Mouse (Mus musculus) thymus, postnatal 0 days (tissue): ENCODE data around the gene Nop16. TPM values are rescaled to one million over a fixed set of nuclear protein-coding genes. Genes with fewer than 3 reads are reported as not detected.

Source experiments
- DNase-seq: peaks from one replicate; pipeline ENCODE4 v3.0.0-alpha.2; 2015; ENCODE audit warnings: low spot score
- microRNA-seq: library from miRNA; unstranded; fragments of <30 nt; microRNA quantifications from one replicate; pipeline ENCODE4, GENCODE M21; 2016; ENCODE audit warnings: borderline number of aligned reads
- polyA plus RNA-seq: library from polyadenylated mRNA; unstranded; fragments of >200 nt; fragmentation: Nextera tagmentation; extraction: Ambion mirVana; gene quantifications from 2 replicates; pipeline ENCODE4 v1.2.1, GENCODE M21; 2015

The Nop16 gene
- polyA plus RNA-seq, 1 experiment from 2014 or later: 64.8 TPM

DNA sequence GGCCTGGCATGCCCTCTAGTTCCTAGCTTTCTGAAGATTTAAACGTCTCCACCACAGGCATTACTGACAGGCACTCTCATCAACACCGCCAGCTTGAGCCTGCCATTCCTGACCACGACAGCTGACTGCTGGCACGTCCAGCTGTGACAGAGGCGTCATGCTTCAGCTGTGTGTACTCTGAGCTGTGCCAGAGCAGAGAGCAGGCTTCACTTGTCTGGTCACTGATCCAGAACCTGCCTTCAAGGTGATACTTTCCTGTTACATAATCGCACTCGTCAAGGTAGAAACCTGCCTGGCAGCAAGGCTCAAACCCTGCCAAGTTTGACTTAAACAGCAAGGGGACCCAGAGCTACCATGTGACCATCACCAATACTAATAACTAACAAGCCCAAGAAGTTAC lies 27.3 kb downstream of the Nop16 start:
- DNase-seq: no peak

- DNase-seq: no peak
Observed at GRCm38 (mm10) chr13:54560608-54561007, 29.3 kb downstream of the Nop16 start.

GRCm38 (mm10) chr13:54559656-54560055 lies 30.2 kb downstream of the Nop16 start:
- no peak for DNase-seq

- DNase-seq: no peak
Observed at GRCm38 (mm10) chr13:54557652-54558051, 32.2 kb downstream of the Nop16 start.

DNA sequence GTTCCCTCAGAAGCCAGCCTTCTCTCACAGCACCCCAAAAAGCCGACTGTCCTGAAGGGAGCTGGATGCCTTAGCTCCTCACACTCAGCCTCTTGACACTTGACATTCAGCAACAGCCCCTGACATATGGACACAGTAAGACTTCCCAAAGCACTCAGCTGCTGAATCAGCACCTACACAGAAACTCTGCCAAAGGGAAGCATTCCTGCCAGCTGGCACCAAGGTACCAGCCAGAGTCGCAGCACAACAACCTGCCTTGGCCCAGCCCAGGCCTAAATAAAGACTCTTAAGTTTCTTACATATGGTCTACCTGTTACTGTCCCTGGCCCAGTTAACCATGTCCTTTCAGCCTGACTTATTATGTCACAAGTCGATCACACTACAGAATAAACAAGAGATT lies 33.1 kb downstream of the Nop16 start:
- DNase-seq: no peak

- DNase-seq: no peak
Observed at GRCm38 (mm10) chr13:54556176-54556575, 33.7 kb downstream of the Nop16 start.

- no peak for DNase-seq
Observed at GRCm38 (mm10) chr13:54548036-54548435, 41.9 kb downstream of the Nop16 start.

Small RNA genes within 50 kb of the gene (microRNA-seq; reads per million reads assigned to microRNA genes)
- not detected for gene Gm24195

Other genes starting within 250 kb of the Nop16 start
- 0.49 and 0.50 TPM in 2 replicates for gene Cplx2, start 218.7 kb downstream of the Nop16 start, polyA plus RNA-seq
- gene Thoc3, start 121.2 kb downstream of the Nop16 start, polyA plus RNA-seq: 90.2 and 91.4 TPM in 2 replicates
- 4.3 and 4.9 TPM in 2 replicates for gene Simc1, start 86.3 kb downstream of the Nop16 start, polyA plus RNA-seq
- 69.8 and 76.4 TPM in 2 replicates for gene 4833439L19Rik, start 24.7 kb downstream of the Nop16 start, polyA plus RNA-seq
- gene Arl10, start 15.1 kb downstream of the Nop16 start, polyA plus RNA-seq: 7.0 and 8.3 TPM in 2 replicates
- 250 and 258 TPM in 2 replicates for gene Higd2a, start 117 bp upstream of the Nop16 start, polyA plus RNA-seq
- 56.5 and 57.0 TPM in 2 replicates for gene Cltb, start 21.3 kb upstream of the Nop16 start, polyA plus RNA-seq
- 52.6 and 52.8 TPM in 2 replicates for gene Faf2, start 31.7 kb upstream of the Nop16 start, polyA plus RNA-seq
- gene Rnf44, start 103.8 kb upstream of the Nop16 start, polyA plus RNA-seq: 73.0 and 83.5 TPM in 2 replicates
- gene Cdhr2, start 111.4 kb upstream of the Nop16 start, polyA plus RNA-seq: 0.14 and 0.22 TPM in 2 replicates
- gene Gprin1, start 159.8 kb upstream of the Nop16 start, polyA plus RNA-seq: 0.77 and 1.0 TPM in 2 replicates
- gene Sncb, start 176.5 kb upstream of the Nop16 start, polyA plus RNA-seq: 0.31 TPM in 1 of 2 replicates, not detected in the other
- not detected in 2 replicates for gene Eif4e1b, start 193.9 kb upstream of the Nop16 start, polyA plus RNA-seq
- gene Tspan17, start 199.3 kb upstream of the Nop16 start, polyA plus RNA-seq: 4.4 and 5.0 TPM in 2 replicates